Comparison of ENCODE assay signal across 9 mouse cellular contexts in the genomic region with DNA sequence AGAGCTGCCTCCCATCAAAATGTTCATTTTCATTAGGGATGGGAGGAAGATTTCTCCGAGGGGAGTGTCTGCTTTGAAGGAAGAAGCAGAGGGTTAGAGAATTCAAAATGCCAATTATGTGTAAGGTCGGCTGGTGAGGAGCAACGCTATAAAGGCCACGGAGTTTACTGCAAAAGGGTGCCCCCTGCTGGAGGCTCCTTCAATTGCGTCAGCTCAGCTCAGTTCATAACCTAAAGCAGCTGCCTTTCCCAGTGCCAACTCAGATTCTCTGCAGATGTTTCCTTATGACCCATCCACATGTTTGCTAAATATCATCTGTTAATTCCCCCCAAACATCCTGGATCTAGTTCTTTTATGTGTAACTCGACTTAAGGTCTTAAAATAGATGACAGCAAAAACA.
DNase-seq lines count a peak whose midpoint lies in the region; ATAC-seq and TF ChIP-seq lines count a peak whose summit lies in the region.
"Had no signal": no experiment of that assay in that cellular context is flagged by ENCODE, and none has a peak within 500 bp of the region (broad histone marks: within the 10 kb centered on the region; RNA-seq: fewer than 3 reads in every experiment).

No protein-coding gene starts in this region.

- H3K36me3 ChIP-seq in heart, embryonic 15.5 days = no peaks in the 10 kb centered on the region
- no peaks in the 10 kb centered on the region for H3K36me3 ChIP-seq in liver, embryonic 14.5 days (replicated peaks; ENCODE audit: control insufficient read depth, insufficient read depth, low read depth)
- H3K36me3 ChIP-seq in neural tube, embryonic 15.5 days = no peaks in the 10 kb centered on the region

- under 1% methylated on average over 6 of the region's 6 CpGs for whole genome bisulfite sequencing in heart, embryonic 15.5 days
- under 1% methylated on average over 6 of the region's 6 CpGs for WGBS in liver, embryonic 14.5 days (ENCODE audit: insufficient replicate concordance)
- WGBS in neural tube, embryonic 15.5 days = 1% methylated on average over 6 of the region's 6 CpGs

- peak; percentile 64 for ATAC-seq in CD4-positive, CD25-positive, alpha-beta regulatory T cell, adult 4 months
- ATAC-seq in erythroblast, adult 5-6 weeks (replicated peaks; ENCODE audit: low FRiP score, poor library complexity, severe bottlenecking) = 0 out of 2 replicates have a peak, but pooled peaks have one; percentile 57
- peak; percentile 53; the same call in 1 of the 2 replicates for ATAC-seq in heart, embryonic 15.5 days (replicated peaks; ENCODE audit: insufficient number of reproducible peaks, insufficient read depth, low FRiP score, low read depth)
- no peak for ATAC-seq in liver, embryonic 14.5 days (ENCODE audit: insufficient read depth)
- ATAC-seq in neural tube, embryonic 15.5 days (ENCODE audit: low FRiP score) = peak; percentile 89

- no peak overlapping the region for H3K27ac ChIP-seq in bone marrow macrophage, adult 2 months (ENCODE audit: insufficient read depth, low read depth, low read length)
- H3K27ac ChIP-seq in heart, embryonic 15.5 days = no peak overlapping the region
- H3K27ac ChIP-seq in liver, embryonic 14.5 days = no peak overlapping the region
- no peak overlapping the region for H3K27ac ChIP-seq in neural tube, embryonic 15.5 days (replicated peaks)

- H3K9me3 ChIP-seq in heart, embryonic 15.5 days (replicated peaks) = no peaks in the 10 kb centered on the region
- no peaks in the 10 kb centered on the region for H3K9me3 ChIP-seq in liver, embryonic 14.5 days (ENCODE audit: control insufficient read depth, low read length)
- H3K9me3 ChIP-seq in neural tube, embryonic 15.5 days (replicated peaks) = no peaks in the 10 kb centered on the region

- H3K4me2 ChIP-seq in heart, embryonic 15.5 days = no peak overlapping the region
- H3K4me2 ChIP-seq in liver, embryonic 14.5 days (ENCODE audit: low read depth) = no peak overlapping the region
- H3K4me2 ChIP-seq in neural tube, embryonic 15.5 days = peak overlapping the region; percentile 9; the same call in 1 of the 2 replicates

- peaks cover 3% of the 10 kb centered on the region; the same call in 1 of the 2 replicates for H3K27me3 ChIP-seq in heart, embryonic 15.5 days
- H3K27me3 ChIP-seq in liver, embryonic 14.5 days (ENCODE audit: control insufficient read depth, insufficient read depth, low read length) = peaks cover 8% of the 10 kb centered on the region
- H3K27me3 ChIP-seq in neural tube, embryonic 15.5 days (replicated peaks) = no peaks in the 10 kb centered on the region

- peak; percentile 95 for DNase-seq in kidney, postnatal 10 days
- peak; percentile 22 to 37 (median 26) for DNase-seq in liver, embryonic 14.5 days (ENCODE audit: low read depth in 3 of 3, low spot score in 3 of 3)
- DNase-seq in testis, postnatal 14 days (ENCODE audit: low spot score) = peak; percentile 73

- no peak overlapping the region for H3K9ac ChIP-seq in heart, embryonic 15.5 days
- no peak overlapping the region for H3K9ac ChIP-seq in liver, embryonic 14.5 days (replicated peaks)
- no peak overlapping the region for H3K9ac ChIP-seq in neural tube, embryonic 15.5 days (replicated peaks)

- no peak for TF ChIP-seq EP300 in liver, embryonic 14.5 days (IDR thresholded peaks at IDR 0.05; ENCODE audit: low read depth)

- no peak for TF ChIP-seq POLR2A in bone marrow macrophage, adult 2 months (IDR thresholded peaks at IDR 0.05; ENCODE audit: borderline replicate concordance, low read depth, low read length)

- no peaks in the 10 kb centered on the region for H3K4me1 ChIP-seq in bone marrow macrophage, adult 2 months (ENCODE audit: control insufficient read depth, insufficient read depth, low read length)
- H3K4me1 ChIP-seq in heart, embryonic 15.5 days (replicated peaks) = peaks cover 9% of the 10 kb centered on the region
- no peaks in the 10 kb centered on the region for H3K4me1 ChIP-seq in liver, embryonic 14.5 days (replicated peaks; ENCODE audit: control insufficient read depth in 2 of 2, insufficient read depth in 2 of 2, low read length in 1 of 2)
- H3K4me1 ChIP-seq in neural tube, embryonic 15.5 days = peaks cover 20% of the 10 kb centered on the region

- peak; percentile 70 for TF ChIP-seq CTCF in bone marrow macrophage, adult 2 months (IDR thresholded peaks at IDR 0.05; ENCODE audit: low read depth, low read length)
- peak; percentile 78 for TF ChIP-seq CTCF in liver, embryonic 14.5 days (IDR thresholded peaks at IDR 0.05; ENCODE audit: low read depth)

- H3K4me3 ChIP-seq in bone marrow macrophage, adult 2 months (ENCODE audit: insufficient read depth, low read length) = no peak overlapping the region
- no peak overlapping the region for H3K4me3 ChIP-seq in heart, embryonic 15.5 days
- H3K4me3 ChIP-seq in liver, embryonic 14.5 days (ENCODE audit: insufficient read depth in 1 of 2, low read depth in 2 of 2, low read length in 2 of 2) = no peak overlapping the region
- no peak overlapping the region for H3K4me3 ChIP-seq in neural tube, embryonic 15.5 days (replicated peaks)
- H3K4me3 ChIP-seq: erythroblast, embryonic 14.5 days had no signal

Comparison
In these comparisons a context has a peak if more than half of its experiments do, and no peak if none do; other contexts are left out.
1. DNase-seq: peak in every context shown above with its lines; median percentile 95 in kidney, postnatal 10 days; 73 in testis, postnatal 14 days; 26 in liver, embryonic 14.5 days.